Mouse (Mus musculus): ENCODE data around the gene Gngt1. TPM values are rescaled to one million over a fixed set of nuclear protein-coding genes. Genes with fewer than 3 reads are reported as not detected.

Gngt1 gene
- polyA plus RNA-seq, 1 experiment, result not detected

- Histone ChIP-seq H3K4me1 (replicated peaks; ENCODE audit: control insufficient read depth, insufficient read depth, low read length) (no peaks in the 10 kb centered on the region), H3K36me3 (ENCODE audit: control insufficient read depth, insufficient read depth, low read length) (no peaks in the 10 kb centered on the region), H3K27ac (ENCODE audit: control insufficient read depth, insufficient read depth, low read length) (no peak overlapping the region), H3K27me3 (ENCODE audit: control insufficient read depth, insufficient read depth, low read length) (no peaks in the 10 kb centered on the region), H3K4me3 (ENCODE audit: control insufficient read depth, insufficient read depth, low read length) (no peak overlapping the region)
- TF ChIP-seq CTCF (IDR thresholded peaks at IDR 0.05; ENCODE audit: borderline replicate concordance, control insufficient read depth, extremely low read depth, insufficient read depth, low read length, poor library complexity) (no peak), POLR2A (IDR thresholded peaks at IDR 0.05; ENCODE audit: control insufficient read depth, extremely low read depth, insufficient read depth, low read length, poor library complexity) (no peak)
- no peak for DNase-seq
- 86% methylated on average over 4 of the region's 4 CpGs for WGBS
Measured at GRCm38 (mm10) chr6:3998089-3998488, 4.5 kb downstream of the Gngt1 start.

DNA sequence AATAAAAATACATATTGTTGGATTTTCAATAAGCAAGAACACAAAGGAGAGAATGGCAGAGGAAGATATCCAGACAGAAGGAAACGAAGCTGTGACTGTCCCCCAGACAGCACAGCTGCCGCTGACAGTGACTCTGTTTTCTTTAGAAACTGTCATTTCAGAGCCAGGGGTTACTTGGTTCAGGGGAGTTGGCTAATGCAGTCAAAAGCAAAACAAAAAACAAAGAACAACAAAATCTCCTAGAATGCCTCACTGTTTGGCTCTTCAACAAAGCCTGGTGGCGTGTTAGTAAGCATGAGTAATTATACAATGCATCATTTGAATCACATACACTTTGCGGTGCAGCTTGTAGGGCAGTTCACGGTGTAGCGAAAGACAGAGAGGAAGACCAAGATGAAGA lies 5.7 kb downstream of the Gngt1 start:
- WGBS, result 93% methylated on average over 6 of the region's 6 CpGs
- no peaks in the 10 kb centered on the region for H3K4me1 ChIP-seq (replicated peaks; ENCODE audit: control insufficient read depth, insufficient read depth, low read length)
- H3K36me3 ChIP-seq (ENCODE audit: control insufficient read depth, insufficient read depth, low read length), result no peaks in the 10 kb centered on the region
- no peak overlapping the region for H3K27ac ChIP-seq (ENCODE audit: control insufficient read depth, insufficient read depth, low read length)
- DNase-seq, result no peak
- no peaks in the 10 kb centered on the region for H3K27me3 ChIP-seq (ENCODE audit: control insufficient read depth, insufficient read depth, low read length)
- no peak for TF ChIP-seq CTCF (IDR thresholded peaks at IDR 0.05; ENCODE audit: borderline replicate concordance, control insufficient read depth, extremely low read depth, insufficient read depth, low read length, poor library complexity)
- no peak for TF ChIP-seq POLR2A (IDR thresholded peaks at IDR 0.05; ENCODE audit: control insufficient read depth, extremely low read depth, insufficient read depth, low read length, poor library complexity)
- no peak overlapping the region for H3K4me3 ChIP-seq (ENCODE audit: control insufficient read depth, insufficient read depth, low read length)

DNA sequence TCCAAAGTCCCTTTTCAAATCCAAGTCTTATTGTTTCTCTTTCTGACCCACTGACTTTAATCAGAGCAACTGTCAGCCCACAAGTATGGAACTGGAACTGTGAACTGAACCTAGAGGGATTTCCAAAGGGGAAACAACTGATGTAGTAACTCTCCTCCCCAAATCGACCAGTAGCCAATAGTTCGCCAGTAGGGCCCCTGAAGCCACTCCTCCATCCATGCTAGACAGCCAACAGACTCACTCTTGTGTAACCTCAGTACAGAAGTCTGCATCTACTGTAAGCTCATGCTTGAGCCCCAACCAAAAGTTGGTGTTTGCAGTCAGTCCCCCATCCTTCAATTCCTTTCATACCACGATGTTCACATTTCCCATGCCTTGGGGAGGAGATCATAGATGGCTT lies 7.1 kb downstream of the Gngt1 start:
- no peak for DNase-seq
- H3K27ac ChIP-seq (ENCODE audit: control insufficient read depth, insufficient read depth, low read length), result no peak overlapping the region
- no peaks in the 10 kb centered on the region for H3K27me3 ChIP-seq (ENCODE audit: control insufficient read depth, insufficient read depth, low read length)
- H3K36me3 ChIP-seq (ENCODE audit: control insufficient read depth, insufficient read depth, low read length), result no peaks in the 10 kb centered on the region
- H3K4me1 ChIP-seq (replicated peaks; ENCODE audit: control insufficient read depth, insufficient read depth, low read length), result no peaks in the 10 kb centered on the region
- TF ChIP-seq POLR2A (IDR thresholded peaks at IDR 0.05; ENCODE audit: control insufficient read depth, extremely low read depth, insufficient read depth, low read length, poor library complexity) (no peak), CTCF (IDR thresholded peaks at IDR 0.05; ENCODE audit: borderline replicate concordance, control insufficient read depth, extremely low read depth, insufficient read depth, low read length, poor library complexity) (no peak)
- no peak overlapping the region for H3K4me3 ChIP-seq (ENCODE audit: control insufficient read depth, insufficient read depth, low read length)
- WGBS, result 86% methylated on average over 3 of the region's 3 CpGs

DNA sequence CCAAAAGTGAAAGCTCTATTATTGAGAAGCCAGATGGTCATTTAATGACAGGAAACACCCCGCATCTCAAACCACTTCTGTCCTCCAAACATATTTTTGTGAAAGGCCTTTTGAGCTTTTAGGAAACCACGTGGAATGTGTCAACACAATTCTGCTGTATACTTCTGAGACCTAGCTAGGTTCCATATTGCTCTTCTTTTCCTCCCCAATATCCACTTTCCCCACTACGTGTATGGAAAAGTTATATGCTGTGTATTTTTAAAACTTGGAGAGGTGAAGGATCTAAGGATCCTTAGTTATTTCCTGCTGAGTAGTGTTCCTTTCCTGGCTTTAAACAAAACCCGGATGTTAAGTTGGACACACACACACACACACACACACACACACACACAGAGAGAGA lies 9.9 kb downstream of the Gngt1 start:
- no peak overlapping the region for H3K27ac ChIP-seq (ENCODE audit: control insufficient read depth, insufficient read depth, low read length)
- WGBS, result 8% methylated on average over 4 of the region's 4 CpGs

DNA sequence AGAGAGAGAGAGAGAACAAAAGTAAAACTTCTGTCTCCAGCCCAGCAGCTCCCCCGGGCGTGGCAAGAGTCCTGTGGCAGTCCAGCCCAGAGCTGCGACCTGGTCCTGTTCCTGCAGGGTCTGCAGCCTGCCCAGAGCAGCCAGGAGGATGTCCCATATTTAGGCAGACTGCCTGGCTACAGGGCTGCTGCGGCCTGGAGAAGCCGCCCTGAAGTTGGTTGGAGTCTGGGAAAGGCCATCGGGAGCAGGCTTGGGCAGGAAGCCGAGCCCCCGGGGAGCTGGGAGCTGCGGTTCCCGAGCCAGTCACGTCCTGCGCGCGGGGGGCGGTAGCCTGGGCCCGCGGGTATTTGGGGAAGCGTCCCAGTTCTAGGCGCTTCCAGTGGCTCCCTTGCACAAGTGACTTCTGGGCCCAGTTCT lies 10.3 kb downstream of the Gngt1 start, which contains the start of gene Gng11:
Gene Gng11 (plus strand): TSS at position 15 of the 417 bp plus-strand sequence.
- 2% methylated on average over 19 of the region's 19 CpGs for WGBS
- TF ChIP-seq CTCF (IDR thresholded peaks at IDR 0.05; ENCODE audit: borderline replicate concordance, control insufficient read depth, extremely low read depth, insufficient read depth, low read length, poor library complexity) (no peak), POLR2A (IDR thresholded peaks at IDR 0.05; ENCODE audit: control insufficient read depth, extremely low read depth, insufficient read depth, low read length, poor library complexity) (no peak)
- no peaks in the 10 kb centered on the region for H3K27me3 ChIP-seq (ENCODE audit: control insufficient read depth, insufficient read depth, low read length)
- no peak within 1 kb of the TSS for H3K27ac ChIP-seq (ENCODE audit: control insufficient read depth, insufficient read depth, low read length)
- DNase-seq, result no peak
- no peak within 1 kb of the TSS for H3K4me3 ChIP-seq (ENCODE audit: control insufficient read depth, insufficient read depth, low read length)
- no peaks in the 10 kb centered on the region for H3K36me3 ChIP-seq (ENCODE audit: control insufficient read depth, insufficient read depth, low read length)
- H3K4me1 ChIP-seq (replicated peaks; ENCODE audit: control insufficient read depth, insufficient read depth, low read length), result no peaks in the 10 kb centered on the region

More for the DNA sequence above, 9.9 kb downstream of the Gngt1 start:
- H3K27me3 ChIP-seq (ENCODE audit: control insufficient read depth, insufficient read depth, low read length), result no peaks in the 10 kb centered on the region
- no peak for TF ChIP-seq CTCF (IDR thresholded peaks at IDR 0.05; ENCODE audit: borderline replicate concordance, control insufficient read depth, extremely low read depth, insufficient read depth, low read length, poor library complexity)
- DNase-seq, result no peak
- H3K36me3 ChIP-seq (ENCODE audit: control insufficient read depth, insufficient read depth, low read length), result no peaks in the 10 kb centered on the region
- no peak overlapping the region for H3K4me3 ChIP-seq (ENCODE audit: control insufficient read depth, insufficient read depth, low read length)
- no peaks in the 10 kb centered on the region for H3K4me1 ChIP-seq (replicated peaks; ENCODE audit: control insufficient read depth, insufficient read depth, low read length)

GRCm38 (mm10) chr6:4004808-4005207 lies 11.2 kb downstream of the Gngt1 start:
- no peak overlapping the region for H3K4me3 ChIP-seq (ENCODE audit: control insufficient read depth, insufficient read depth, low read length)
- H3K4me1 ChIP-seq (replicated peaks; ENCODE audit: control insufficient read depth, insufficient read depth, low read length), result no peaks in the 10 kb centered on the region
- no peak overlapping the region for H3K27ac ChIP-seq (ENCODE audit: control insufficient read depth, insufficient read depth, low read length)
- TF ChIP-seq CTCF (IDR thresholded peaks at IDR 0.05; ENCODE audit: borderline replicate concordance, control insufficient read depth, extremely low read depth, insufficient read depth, low read length, poor library complexity) (no peak), POLR2A (IDR thresholded peaks at IDR 0.05; ENCODE audit: control insufficient read depth, extremely low read depth, insufficient read depth, low read length, poor library complexity) (no peak)
- 68% methylated on average over 2 of the region's 2 CpGs for WGBS
- DNase-seq, result no peak
- H3K27me3 ChIP-seq (ENCODE audit: control insufficient read depth, insufficient read depth, low read length), result no peaks in the 10 kb centered on the region
- H3K36me3 ChIP-seq (ENCODE audit: control insufficient read depth, insufficient read depth, low read length), result no peaks in the 10 kb centered on the region

DNA sequence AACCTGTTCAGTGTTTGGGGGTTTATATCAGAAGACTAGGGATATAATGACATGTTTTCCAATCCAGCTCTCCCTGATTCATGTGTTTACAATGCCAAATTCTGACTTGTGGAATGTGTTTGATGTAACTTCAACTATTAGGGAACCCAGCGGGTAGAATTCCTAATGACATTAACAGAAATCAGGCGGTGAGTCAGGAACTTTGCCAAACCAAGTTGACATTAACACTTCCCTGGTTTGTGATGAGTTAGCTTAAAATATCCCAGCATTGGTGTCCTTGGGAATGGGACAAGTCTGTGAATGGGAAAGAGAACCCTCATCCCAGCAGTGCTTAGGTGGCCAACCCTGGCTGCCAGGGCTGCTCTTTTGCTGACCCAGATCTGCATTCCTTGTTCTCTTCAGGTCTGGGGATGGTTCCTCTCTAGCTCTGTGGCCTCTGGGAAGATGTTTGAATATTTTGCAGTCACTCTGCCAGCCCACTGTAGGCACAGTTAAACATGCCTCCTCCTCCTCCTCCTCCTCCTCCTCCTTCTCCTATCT lies 15.0 kb downstream of the Gngt1 start:
- Histone ChIP-seq H3K27me3 (ENCODE audit: control insufficient read depth, insufficient read depth, low read length) (no peaks in the 10 kb centered on the region), H3K27ac (ENCODE audit: control insufficient read depth, insufficient read depth, low read length) (no peak overlapping the region), H3K4me3 (ENCODE audit: control insufficient read depth, insufficient read depth, low read length) (no peak overlapping the region), H3K4me1 (replicated peaks; ENCODE audit: control insufficient read depth, insufficient read depth, low read length) (no peaks in the 10 kb centered on the region), H3K36me3 (ENCODE audit: control insufficient read depth, insufficient read depth, low read length) (no peaks in the 10 kb centered on the region)
- DNase-seq, result no peak
- no peak for TF ChIP-seq CTCF (IDR thresholded peaks at IDR 0.05; ENCODE audit: borderline replicate concordance, control insufficient read depth, extremely low read depth, insufficient read depth, low read length, poor library complexity)
- no peak for TF ChIP-seq POLR2A (IDR thresholded peaks at IDR 0.05; ENCODE audit: control insufficient read depth, extremely low read depth, insufficient read depth, low read length, poor library complexity)
- 94% methylated on average over 2 of the region's 2 CpGs for WGBS
